Mouse (Mus musculus): ENCODE data around the gene Sspo.

DNA sequence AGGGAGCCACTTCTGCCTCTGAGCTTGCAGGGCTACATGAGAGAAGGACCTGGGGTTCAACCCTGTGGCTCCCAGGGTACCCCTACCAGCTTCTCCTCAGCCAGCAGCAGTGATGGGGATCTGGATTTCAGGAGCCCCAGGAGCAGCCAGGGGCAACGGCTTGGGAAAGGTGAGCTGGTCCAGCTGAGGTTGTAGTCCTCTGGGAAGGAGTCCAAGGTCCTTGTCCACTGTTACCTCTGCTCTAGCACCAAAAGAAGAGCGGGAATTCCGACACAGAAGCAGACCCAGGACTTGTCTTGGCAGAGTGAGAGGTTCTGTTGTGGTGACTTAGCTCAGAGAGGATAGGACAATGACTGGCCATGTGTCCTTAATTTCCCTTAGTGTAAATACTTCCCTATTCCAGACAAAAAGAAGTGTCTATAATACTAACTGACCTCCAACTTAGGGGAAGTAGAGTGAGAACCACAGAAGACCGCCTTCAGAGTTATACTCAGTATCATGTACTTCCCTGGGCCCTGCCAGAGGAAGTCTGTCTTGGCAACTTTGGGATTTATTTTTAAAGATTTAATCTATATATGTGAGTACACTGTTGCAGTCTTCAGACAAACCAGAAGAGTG, 38.2 kb upstream of the Sspo start:
- TF ChIP-seq POLR2A (IDR thresholded peaks at IDR 0.05; ENCODE audit: low read depth, low read length) (no peak), CTCF (IDR thresholded peaks at IDR 0.05; ENCODE audit: borderline replicate concordance, insufficient read depth, low read length) (no peak)

Data from embryonic fibroblast, embryonic 13.5 days (primary cell).